8 mouse cellular contexts compared by ENCODE assay signal in genomic region chr4:126753268-126754230, GRCm38 (mm10). TPM values are rescaled to one million over a fixed set of nuclear protein-coding genes. Genes with fewer than 3 reads are reported as not detected.
DNase-seq lines count a peak whose midpoint lies in the region; ATAC-seq and TF ChIP-seq lines count a peak whose summit lies in the region.

TSS of gene Ncdn (minus strand) at chr4:126753438.
TSS of gene AU040320 (plus strand) at chr4:126753544.

- peaks cover 50% of the 10 kb centered on the region for H3K4me1 ChIP-seq in hindbrain, embryonic 16.5 days (ENCODE audit: control insufficient read depth, insufficient read depth, low read depth, low read length)

- peak; percentile 97 for ATAC-seq in hindbrain, embryonic 16.5 days
- ATAC-seq in megakaryocyte, adult 5-6 weeks (ENCODE audit: poor library complexity, severe bottlenecking): peak; percentile 91

- H3K27me3 ChIP-seq in hindbrain, embryonic 16.5 days (replicated peaks; ENCODE audit: control insufficient read depth, insufficient read depth, low read length): no peaks in the 10 kb centered on the region

- H3K27ac ChIP-seq in hindbrain, embryonic 16.5 days (ENCODE audit: low read depth, low read length): peak within 1 kb of the TSS; percentile 99
- H3K27ac ChIP-seq in left cerebral cortex, adult 2 months: peak within 1 kb of the TSS; percentile 98

- DNase-seq in T-cell, adult 2 months (ENCODE audit: low spot score): peak; percentile 96
- DNase-seq in cerebellum, postnatal 36 days: peak; percentile 98 to 99
- DNase-seq in gastrocnemius, adult 18-20 months (ENCODE audit: low spot score): peak; percentile 96
- peak; percentile 97 for DNase-seq in left cerebral cortex, adult 2 months (ENCODE audit: extremely low spot score in 1 of 2, low spot score in 2 of 2)
- DNase-seq in right cerebral cortex, adult 2 months (ENCODE audit: low spot score in 2 of 2): peak; percentile 98
- peak; percentile 96 for DNase-seq in urinary bladder, postnatal 14 days (ENCODE audit: low spot score)

- peak within 1 kb of the TSS; percentile 81 for H3K4me2 ChIP-seq in hindbrain, embryonic 16.5 days (ENCODE audit: low read length)

- peak within 1 kb of the TSS; percentile 90 for H3K4me3 ChIP-seq in hindbrain, embryonic 16.5 days (ENCODE audit: low read length)
- H3K4me3 ChIP-seq in left cerebral cortex, adult 2 months: peak within 1 kb of the TSS; percentile 98

- peak within 1 kb of the TSS; percentile 98 for H3K9ac ChIP-seq in hindbrain, embryonic 16.5 days (ENCODE audit: low read depth, low read length)

- TF ChIP-seq CTCF in left cerebral cortex, adult 2 months (IDR thresholded peaks at IDR 0.05): no peak

- H3K36me3 ChIP-seq in hindbrain, embryonic 16.5 days (ENCODE audit: control insufficient read depth, insufficient read depth, low read length): no peaks in the 10 kb centered on the region

- intact Hi-C loops in left cerebral cortex, adult 2 months (cut with DNase I): no loop called here

- WGBS in hindbrain, embryonic 16.5 days: under 1% methylated on average over 58 of the region's 71 CpGs

- H3K9me3 ChIP-seq in hindbrain, embryonic 16.5 days (ENCODE audit: control insufficient read depth, low read length): no peaks in the 10 kb centered on the region

RNA-seq across cellular contexts. Expression of gene Ncdn, which starts in this region (rescaled TPM):
- 10 to 100 TPM; 12.4 to 13.3 TPM for total RNA-seq in gastrocnemius, adult 18-20 months (2021)
- 159 and 170 TPM in 2 replicates for polyA plus RNA-seq in hindbrain, embryonic 16.5 days (2015; fragmentation: Nextera tagmentation; extraction: Ambion mirVana)
- total RNA-seq in left cerebral cortex, adult 2 months (2021): 1,000 to 10,000 TPM in 1 of 2 experiments, 100 to 1,000 TPM in 1; 980 to 1,003 TPM
- 6.0 TPM in 2 replicates for total RNA-seq in megakaryocyte, adult 5-6 weeks (2015)
- 6.0 and 6.1 TPM in 2 replicates for total RNA-seq in megakaryocyte, adult 5-6 weeks (2017)

RNA-seq across cellular contexts. Expression of gene AU040320, which starts in this region (rescaled TPM):
- 10 to 100 TPM; 23.6 to 25.5 TPM for total RNA-seq in gastrocnemius, adult 18-20 months (2021)
- polyA plus RNA-seq in hindbrain, embryonic 16.5 days (2015; fragmentation: Nextera tagmentation; extraction: Ambion mirVana): 35.0 and 39.4 TPM in 2 replicates
- total RNA-seq in left cerebral cortex, adult 2 months (2021): 10 to 100 TPM; 53.5 to 59.9 TPM
- total RNA-seq in megakaryocyte, adult 5-6 weeks (2015): 18.7 and 24.2 TPM in 2 replicates
- 18.6 and 20.7 TPM in 2 replicates for total RNA-seq in megakaryocyte, adult 5-6 weeks (2017)

Comparison
In these comparisons a context has a peak if more than half of its experiments do, and no peak if none do; other contexts are left out.
1. Peak in every context shown above with its lines: DNase-seq, ATAC-seq, H3K4me3 ChIP-seq and H3K27ac ChIP-seq.
2. RNA of gene Ncdn (total RNA-seq): 980 to 1,003 TPM in left cerebral cortex, adult 2 months; 12.4 to 13.3 TPM in gastrocnemius, adult 18-20 months and 6.0 to 6.1 TPM in megakaryocyte, adult 5-6 weeks; every median in the first group is over 10 times any median in the second.